Mouse (Mus musculus) heart, postnatal 0 days (tissue): Measurements from ENCODE around the gene Tnr.

Experiments
- CTCF ChIP-seq: IDR thresholded peaks from 2 replicates; pipeline ENCODE4 v1.5.1; 2016; ENCODE audit warnings: antibody characterized with exemption, control low read depth, low read depth
- EP300 ChIP-seq: IDR thresholded peaks from 2 replicates; pipeline ENCODE4 v1.6.1; 2016; ENCODE audit warnings: antibody characterized with exemption, low read depth

DNA sequence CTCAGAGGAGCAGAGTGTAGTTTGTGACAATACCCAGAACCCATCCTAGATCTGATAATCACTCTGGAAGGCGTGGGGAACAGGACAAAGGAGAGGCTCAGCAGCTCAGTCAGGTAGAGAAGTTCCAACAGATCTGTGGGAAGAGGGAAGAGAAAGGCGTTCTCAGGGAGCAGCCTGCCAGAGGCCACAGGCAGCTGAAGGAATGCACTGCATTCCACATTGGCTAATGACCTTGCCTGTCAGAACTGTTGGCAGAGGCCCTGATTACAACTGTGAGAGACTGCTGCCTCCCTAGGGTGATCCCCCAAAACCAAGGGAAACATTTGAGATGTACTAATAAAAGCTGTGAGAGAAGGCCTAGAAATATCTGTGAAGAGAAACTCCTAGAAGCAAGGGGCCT, 454.2 kb downstream of the Tnr start:
- no peak for TF ChIP-seq EP300
- no peak; the same call in none of the 2 replicates for TF ChIP-seq CTCF
